Mouse (Mus musculus): Measurements from ENCODE around the gene Cox4i1. TPM values are rescaled to one million over a fixed set of nuclear protein-coding genes. Genes with fewer than 3 reads are reported as not detected.
A peak's percentile ranks its signal among the peaks of the same experiment; 100 is the strongest.

Cox4i1 gene
- total and polyA plus RNA-seq, 3 experiments = 519 to 970 (median 711) TPM

DNA sequence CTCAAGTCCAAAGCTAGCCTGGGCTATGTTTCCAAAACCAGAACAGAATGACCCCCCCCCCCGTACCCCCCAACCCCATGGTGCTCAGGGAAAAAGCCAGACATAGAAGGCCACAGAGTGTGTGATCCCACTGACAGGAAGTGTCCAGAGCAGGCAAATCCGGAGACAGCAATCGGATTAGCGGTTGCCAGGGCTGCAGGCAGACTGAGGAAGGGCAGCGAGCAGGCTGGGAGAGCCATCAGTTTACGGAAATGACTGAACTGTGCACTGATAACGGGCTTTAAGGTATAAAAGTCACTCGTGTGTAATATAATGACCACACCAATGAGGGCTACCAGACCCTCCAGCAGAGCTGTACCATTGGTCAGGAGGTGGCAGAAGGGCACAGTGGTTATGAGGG lies 26.8 kb upstream of the Cox4i1 start:
- in situ Hi-C loops (cut with MboI; ENCODE audit: low pct_ligation_motif_present, low pct_unique_long_range_greater_than_20kb, low sequenced_read_pairs) = no loop called here
- no peak overlapping the region for H3K4me3 ChIP-seq (replicated peaks in 1 of 3; ENCODE audit: low read depth in 2 of 3, low read length in 2 of 3, poor library complexity in 1 of 3)
- no peak for DNase-seq (ENCODE audit: extremely low read depth)

GRCm38 (mm10) chr8:120642031-120642662 lies 25.9 kb upstream of the Cox4i1 start:
- Histone ChIP-seq H3K4me3 (replicated peaks in 1 of 3; ENCODE audit: low read depth in 2 of 3, low read length in 2 of 3, poor library complexity in 1 of 3) (no peak overlapping the region), H3K4me2 (ENCODE audit: insufficient read depth, low read depth, poor library complexity, severe bottlenecking) (no peak overlapping the region), H3K4me1 (ENCODE audit: control insufficient read depth in 1 of 2, insufficient read depth in 2 of 2) (no peaks in the 10 kb centered on the region), H3K27ac (ENCODE audit: insufficient read depth, low read depth) (no peak overlapping the region), H3K79me2 (replicated peaks; ENCODE audit: control insufficient read depth, extremely low read depth, insufficient read depth, poor library complexity, severe bottlenecking) (no peaks in the 10 kb centered on the region), H3K9me3 (replicated peaks; ENCODE audit: low read length) (no peaks in the 10 kb centered on the region), H3K27me3 (replicated peaks) (no peaks in the 10 kb centered on the region), H3K36me3 (replicated peaks in 1 of 2; ENCODE audit: control insufficient read depth in 1 of 2, insufficient read depth in 1 of 2, low read length in 1 of 2) (no peaks in the 10 kb centered on the region), H3K9ac (ENCODE audit: insufficient read depth, low read depth) (no peak overlapping the region)
- TF ChIP-seq EP300 (IDR thresholded peaks at IDR 0.05; ENCODE audit: low read length) = no peak
- peak in 1 of 2 experiments; percentile 12; a peak in 1 of 4 replicates for TF ChIP-seq CTCF (conservative IDR thresholded peaks at IDR 0.05 in 1 of 2, IDR thresholded peaks at IDR 0.05 in 1 of 2; ENCODE audit: low read depth in 2 of 2, low read length in 2 of 2)
- in situ Hi-C loops (cut with MboI; ENCODE audit: low pct_ligation_motif_present, low pct_unique_long_range_greater_than_20kb, low sequenced_read_pairs) (no loop called here), dilution Hi-C loops (cut with MboI; ENCODE audit: extremely low pct_ligation_motif_present, extremely low pct_unique_long_range_greater_than_20kb, low sequenced_read_pairs) (no loop called here)
- DNase-seq (ENCODE audit: extremely low read depth) = peak; percentile 12

More for the DNA sequence above, 26.8 kb upstream of the Cox4i1 start:
- no peak overlapping the region for H3K27ac ChIP-seq (ENCODE audit: insufficient read depth, low read depth)
- H3K9ac ChIP-seq (ENCODE audit: insufficient read depth, low read depth) = no peak overlapping the region
- no peaks in the 10 kb centered on the region for H3K4me1 ChIP-seq (ENCODE audit: control insufficient read depth in 1 of 2, insufficient read depth in 2 of 2)
- TF ChIP-seq MXI1 (IDR thresholded peaks at IDR 0.05; ENCODE audit: low read depth, low read length) = no peak
- no peak for TF ChIP-seq ZC3H11A (IDR thresholded peaks at IDR 0.05; ENCODE audit: low read depth, low read length)
- no peak for TF ChIP-seq ZNF384 (IDR thresholded peaks at IDR 0.05; ENCODE audit: low read depth, low read length)
- no peak for TF ChIP-seq TCF12 (IDR thresholded peaks at IDR 0.05; ENCODE audit: low read depth, low read length)
- TF ChIP-seq IRF4 (IDR thresholded peaks at IDR 0.05; ENCODE audit: low read depth, low read length) = no peak
- TF ChIP-seq UBTF (IDR thresholded peaks at IDR 0.05; ENCODE audit: low read depth, low read length) = no peak
- TF ChIP-seq SIN3A (IDR thresholded peaks at IDR 0.05; ENCODE audit: low read length) = no peak
- no peak for TF ChIP-seq MYC (IDR thresholded peaks at IDR 0.05; ENCODE audit: low read depth, low read length)
- TF ChIP-seq BHLHE40 (IDR thresholded peaks at IDR 0.05; ENCODE audit: low read depth, low read length) = no peak
- TF ChIP-seq MAFK (IDR thresholded peaks at IDR 0.05; ENCODE audit: insufficient replicate concordance, low read length) = no peak
- no peak for TF ChIP-seq KAT2A (IDR thresholded peaks at IDR 0.05; ENCODE audit: insufficient replicate concordance, low read length)
- no peak for TF ChIP-seq RAD21 (IDR thresholded peaks at IDR 0.05; ENCODE audit: low read depth, low read length)
- TF ChIP-seq HCFC1 (IDR thresholded peaks at IDR 0.05; ENCODE audit: low read depth, low read length) = no peak
- no peak for TF ChIP-seq POLR2AphosphoS2 (IDR thresholded peaks at IDR 0.05; ENCODE audit: low read depth, low read length)
- no peak for TF ChIP-seq ETS1 (conservative IDR thresholded peaks at IDR 0.05; ENCODE audit: low read depth, low read length)
- no peak for TF ChIP-seq SMC3 (IDR thresholded peaks at IDR 0.05; ENCODE audit: low read depth, low read length)
- no peak for TF ChIP-seq ELF1 (IDR thresholded peaks at IDR 0.05; ENCODE audit: low read depth, low read length)
- no peaks in the 10 kb centered on the region for H3K9me3 ChIP-seq (replicated peaks; ENCODE audit: low read length)
- peaks cover 4% of the 10 kb centered on the region for H3K27me3 ChIP-seq (replicated peaks)
- dilution Hi-C loops (cut with MboI; ENCODE audit: extremely low pct_ligation_motif_present, extremely low pct_unique_long_range_greater_than_20kb, low sequenced_read_pairs) = no loop called here
- no peak overlapping the region for H3K4me2 ChIP-seq (ENCODE audit: insufficient read depth, low read depth, poor library complexity, severe bottlenecking)
- H3K36me3 ChIP-seq (replicated peaks in 1 of 2; ENCODE audit: control insufficient read depth in 1 of 2, insufficient read depth in 1 of 2, low read length in 1 of 2) = no peaks in the 10 kb centered on the region
- H3K79me2 ChIP-seq (replicated peaks; ENCODE audit: control insufficient read depth, extremely low read depth, insufficient read depth, poor library complexity, severe bottlenecking) = no peaks in the 10 kb centered on the region
